ENCODE assay signal across 10 mouse cellular contexts in genomic region chr5:93152451-93152850, GRCm38 (mm10). TPM values are rescaled to one million over a fixed set of nuclear protein-coding genes. Genes with fewer than 3 reads are reported as not detected.
A peak's percentile ranks its signal among the peaks of the same experiment; 100 is the strongest.
DNase-seq lines count a peak whose midpoint lies in the region; ATAC-seq lines count a peak whose summit lies in the region.
"Had no signal": no experiment of that assay in that cellular context is flagged by ENCODE, and none has a peak within 500 bp of the region (broad histone marks: within the 10 kb centered on the region; RNA-seq: fewer than 3 reads in every experiment).

No protein-coding gene starts in this region.

- no peak for ATAC-seq in heart, embryonic 16.5 days (replicated peaks; ENCODE audit: extremely low read depth, insufficient read depth, low FRiP score)
- ATAC-seq in liver, embryonic 11.5 days (replicated peaks; ENCODE audit: low FRiP score), result peak; percentile 46; the same call in 1 of the 2 replicates

- DNase-seq in heart, postnatal 25 days (ENCODE audit: low spot score), result no peak
- DNase-seq in T-cell, adult 2 months (ENCODE audit: low spot score), result peak; percentile 32
- no peak for DNase-seq in liver, embryonic 11.5 days (ENCODE audit: low spot score)
- DNase-seq in natural killer cell, adult 2 months (ENCODE audit: low spot score in 2 of 2), result peak; percentile 38 to 43
- no peak for DNase-seq in urinary bladder, postnatal 10 days (ENCODE audit: low spot score)
- DNase-seq in yolk sac, embryonic 10.5 days (ENCODE audit: low spot score), result no peak
- no peak for DNase-seq in ovary, postnatal 36 days (ENCODE audit: low spot score)

- H3K4me1 ChIP-seq in heart, embryonic 16.5 days (ENCODE audit: control insufficient read depth, insufficient read depth, low read length), result peaks cover 34% of the 10 kb centered on the region
- H3K4me1 ChIP-seq in liver, embryonic 11.5 days (replicated peaks; ENCODE audit: control insufficient read depth, insufficient read depth, low read length), result peaks cover 37% of the 10 kb centered on the region

- no peak overlapping the region for H3K4me2 ChIP-seq in heart, embryonic 16.5 days (ENCODE audit: low read depth, low read length)
- no peak overlapping the region for H3K4me2 ChIP-seq in liver, embryonic 11.5 days
- H3K4me2 ChIP-seq: hindbrain, embryonic 15.5 days; limb, embryonic 12.5 days had no signal

- H3K4me3 ChIP-seq in heart, embryonic 16.5 days (ENCODE audit: low read length), result no peak overlapping the region
- H3K4me3 ChIP-seq in liver, embryonic 11.5 days (ENCODE audit: low read depth, low read length), result no peak overlapping the region
- H3K4me3 ChIP-seq: hindbrain, embryonic 15.5 days; limb, embryonic 12.5 days had no signal

- no peaks in the 10 kb centered on the region for H3K9me3 ChIP-seq in heart, embryonic 16.5 days (replicated peaks; ENCODE audit: control insufficient read depth, low read length)
- H3K9me3 ChIP-seq in liver, embryonic 11.5 days (ENCODE audit: control insufficient read depth, low read length), result no peaks in the 10 kb centered on the region
- H3K9me3 ChIP-seq: hindbrain, embryonic 15.5 days; limb, embryonic 12.5 days had no signal

- WGBS in heart, embryonic 16.5 days, result 70% methylated on average over 4 of the region's 4 CpGs
- 54% methylated on average over 4 of the region's 4 CpGs for WGBS in liver, embryonic 11.5 days

- intact Hi-C loops in heart, postnatal 25 days (cut with DNase I), result no loop called here

- H3K9ac ChIP-seq in heart, embryonic 16.5 days (ENCODE audit: low read length), result 0 out of 2 replicates have a peak overlapping the region, but pooled peaks have one; percentile 14
- no peak overlapping the region for H3K9ac ChIP-seq in liver, embryonic 11.5 days (ENCODE audit: low read depth, low read length)
- H3K9ac ChIP-seq: hindbrain, embryonic 15.5 days; limb, embryonic 12.5 days had no signal

- H3K27me3 ChIP-seq in heart, embryonic 16.5 days (ENCODE audit: control insufficient read depth, insufficient read depth, low read length), result no peaks in the 10 kb centered on the region
- no peaks in the 10 kb centered on the region for H3K27me3 ChIP-seq in liver, embryonic 11.5 days (replicated peaks; ENCODE audit: control insufficient read depth, insufficient read depth, low read length)
- H3K27me3 ChIP-seq: hindbrain, embryonic 15.5 days; limb, embryonic 12.5 days had no signal

- H3K36me3 ChIP-seq in heart, embryonic 16.5 days (ENCODE audit: control insufficient read depth, insufficient read depth), result peaks cover 18% of the 10 kb centered on the region; the same call in 1 of the 2 replicates
- H3K36me3 ChIP-seq in liver, embryonic 11.5 days (ENCODE audit: control insufficient read depth, insufficient read depth, low read length), result peaks cover 14% of the 10 kb centered on the region

- peak overlapping the region; percentile 55 for H3K27ac ChIP-seq in heart, embryonic 16.5 days (ENCODE audit: low read length)
- H3K27ac ChIP-seq in liver, embryonic 11.5 days (ENCODE audit: low read depth, low read length), result no peak overlapping the region
- H3K27ac ChIP-seq: hindbrain, embryonic 15.5 days had no signal

RNA-seq across cellular contexts. Expression of gene Ccni, which starts 53.8 kb away (rescaled TPM):
- polyA plus RNA-seq in heart, embryonic 16.5 days (2015; fragmentation: Nextera tagmentation; extraction: Ambion mirVana), result 79.2 and 84.1 TPM in 2 replicates
- total RNA-seq in heart, postnatal 25 days (2021), result 100 to 1,000 TPM; 178 to 183 TPM
- 67.8 and 69.4 TPM in 2 replicates for polyA plus RNA-seq in liver, embryonic 11.5 days (2014; fragmentation: Nextera tagmentation; extraction: Ambion mirVana)

RNA-seq across cellular contexts. Expression of gene 2010109A12Rik, which starts 53.9 kb away (rescaled TPM):
- polyA plus RNA-seq in heart, embryonic 16.5 days (2015; fragmentation: Nextera tagmentation; extraction: Ambion mirVana), result 1.4 and 2.0 TPM in 2 replicates
- total RNA-seq in heart, postnatal 25 days (2021), result under 1 TPM; 0.36 to 0.48 TPM
- polyA plus RNA-seq in liver, embryonic 11.5 days (2014; fragmentation: Nextera tagmentation; extraction: Ambion mirVana), result 1.4 and 2.2 TPM in 2 replicates

RNA-seq across cellular contexts. Expression of gene Sept11, which starts 59.2 kb away (rescaled TPM):
- polyA plus RNA-seq in heart, embryonic 16.5 days (2015; fragmentation: Nextera tagmentation; extraction: Ambion mirVana), result 89.7 and 92.8 TPM in 2 replicates
- total RNA-seq in heart, postnatal 25 days (2021), result 10 to 100 TPM; 35.0 to 35.2 TPM
- 89.0 and 95.1 TPM in 2 replicates for polyA plus RNA-seq in liver, embryonic 11.5 days (2014; fragmentation: Nextera tagmentation; extraction: Ambion mirVana)

Comparison
In these comparisons a context has a peak if more than half of its experiments do, and no peak if none do; other contexts are left out.
1. DNase-seq: peak in T-cell, adult 2 months (single experiment) and natural killer cell, adult 2 months (2 of 2); none in heart, postnatal 25 days (single experiment), liver, embryonic 11.5 days (single experiment), urinary bladder, postnatal 10 days (single experiment), yolk sac, embryonic 10.5 days (single experiment) and ovary, postnatal 36 days (single experiment).